Mouse (Mus musculus) megakaryocyte, embryonic 14.5 days (primary cell): ENCODE measurements around the gene Rassf5. TPM values are rescaled to one million over a fixed set of nuclear protein-coding genes. Genes with fewer than 3 reads are reported as not detected.

Experiments used
- H3K27me3 ChIP-seq: replicated peaks from 2 replicates; pipeline ENCODE3; 2012; ENCODE audit warnings: inconsistent platforms
- H3K36me3 ChIP-seq: replicated peaks from 2 replicates; pipeline ENCODE3; 2012; ENCODE audit warnings: low read length, inconsistent platforms, mixed read lengths
- H3K4me1 ChIP-seq: 2 replicates; pipeline ENCODE4 v1.6.1; 2012; ENCODE audit warnings: inconsistent platforms
- H3K4me3 ChIP-seq: replicated peaks from 2 replicates; pipeline ENCODE3; 2012; ENCODE audit warnings: moderate library complexity, mild to moderate bottlenecking, inconsistent platforms
- H3K9me3 ChIP-seq: 2 replicates; pipeline ENCODE4 v1.6.1; 2012; ENCODE audit warnings: inconsistent platforms
- FLI1 ChIP-seq: IDR thresholded peaks from 2 replicates; pipeline ENCODE4 v1.6.1; 2012; ENCODE audit warnings: low read length, inconsistent platforms, mixed read lengths
- GATA1 ChIP-seq: IDR thresholded peaks from 3 replicates; pipeline ENCODE4 v1.6.1; 2012; ENCODE audit warnings: mixed read lengths, low read length, inconsistent platforms, borderline replicate concordance
- polyA plus RNA-seq: library from polyadenylated mRNA; stranded (reverse); fragments of >175 nt; gene quantifications from 2 replicates; pipeline ENCODE4 v1.2.3, GENCODE M21; 2012; ENCODE audit warnings: low replicate concordance; ENCODE audit not compliant: insufficient read depth

The Rassf5 gene
- polyA plus RNA-seq, 1 experiment, result 3.0 TPM

DNA sequence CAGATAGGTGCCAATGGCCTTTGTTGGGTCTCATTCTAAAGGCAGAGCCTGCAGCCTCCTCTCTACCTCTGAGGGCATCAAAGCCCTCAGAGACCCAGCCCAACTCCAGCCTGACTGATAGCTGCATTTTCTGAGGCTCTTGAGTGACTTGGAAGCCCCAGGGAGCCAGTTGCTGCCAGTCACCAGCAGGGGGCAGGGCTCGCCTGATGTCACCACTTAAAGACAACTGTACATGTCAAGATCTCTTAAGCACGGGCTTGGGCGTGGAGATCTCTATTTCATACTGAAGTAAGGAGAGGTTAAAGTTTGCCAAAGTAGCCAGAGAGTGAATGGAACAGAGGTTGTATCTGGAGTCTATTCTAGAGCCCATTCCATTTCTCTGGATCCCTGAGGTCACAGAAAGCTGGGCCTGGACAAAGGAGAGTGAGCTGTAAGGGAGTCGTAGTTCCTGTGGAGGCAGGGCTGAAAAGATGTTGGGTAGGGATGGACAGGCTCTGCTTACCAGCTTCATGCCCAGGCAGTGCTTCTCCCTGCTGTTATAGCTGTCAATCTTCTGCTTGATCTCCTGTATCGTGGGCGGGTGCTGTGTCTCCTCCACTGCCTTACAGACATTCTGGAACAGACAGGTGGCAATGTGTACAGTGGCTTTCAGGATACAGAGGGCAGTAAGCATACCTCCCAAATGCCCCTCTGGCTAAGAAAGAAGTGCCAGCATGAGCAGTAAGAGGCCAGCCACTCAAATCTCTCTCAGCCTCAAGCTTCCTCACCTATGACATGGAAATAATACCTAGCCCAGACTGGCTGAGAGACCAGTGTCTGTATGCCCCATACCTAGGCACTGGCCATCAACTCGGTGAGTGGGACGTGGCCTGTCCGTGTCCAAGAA, 63.2 kb downstream of the Rassf5 start:
- Histone ChIP-seq H3K4me1 (peaks cover 68% of the 10 kb centered on the region), H3K4me3 (peak overlapping the region; percentile 21), H3K27me3 (no peaks in the 10 kb centered on the region), H3K36me3 (peaks cover 73% of the 10 kb centered on the region), H3K9me3 (no peaks in the 10 kb centered on the region)
- TF ChIP-seq GATA1, result no peak

DNA sequence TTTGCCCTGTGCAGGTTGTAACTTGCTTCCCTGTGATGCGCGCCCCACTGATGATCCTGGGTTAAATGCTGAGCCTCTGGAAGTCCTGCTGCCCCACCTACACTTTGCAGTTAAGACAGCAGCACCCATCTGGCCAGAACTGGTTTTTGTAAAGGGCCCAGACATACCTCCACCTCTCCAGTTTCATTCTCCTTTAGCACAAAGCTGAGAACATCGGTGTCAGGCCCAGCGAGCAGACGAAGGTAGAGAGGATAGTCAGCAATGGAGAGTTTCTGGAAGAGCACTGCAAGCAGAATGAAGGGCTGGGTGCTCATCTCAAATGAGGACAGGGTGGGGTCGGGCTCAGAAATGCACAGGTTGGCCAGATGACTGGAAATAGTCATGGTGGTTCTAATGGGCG, 64.7 kb downstream of the Rassf5 start:
- H3K36me3 ChIP-seq, result peaks cover 80% of the 10 kb centered on the region
- no peaks in the 10 kb centered on the region for H3K9me3 ChIP-seq
- no peak overlapping the region for H3K4me3 ChIP-seq
- TF ChIP-seq GATA1 (no peak), FLI1 (no peak)
- no peaks in the 10 kb centered on the region for H3K27me3 ChIP-seq
- peaks cover 53% of the 10 kb centered on the region for H3K4me1 ChIP-seq

DNA sequence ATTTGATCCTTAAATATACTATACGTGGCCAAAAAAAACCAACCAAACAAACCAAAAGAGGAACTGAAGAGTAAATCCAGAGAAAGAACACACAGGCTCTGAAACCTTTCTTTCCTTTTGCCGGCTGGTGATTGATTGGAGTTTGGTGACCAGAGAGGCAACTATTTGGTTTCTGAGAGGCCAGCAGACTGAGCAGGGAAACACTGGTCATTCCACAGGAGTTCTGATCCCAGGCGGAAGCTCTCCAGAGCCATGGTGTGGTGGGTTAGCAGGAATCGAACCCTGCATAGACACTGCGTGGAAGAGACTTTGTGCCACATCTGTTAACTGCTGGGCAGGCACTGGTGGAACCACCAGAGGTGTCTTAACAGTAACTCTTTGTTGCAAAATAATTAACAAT, 67.0 kb downstream of the Rassf5 start:
- Histone ChIP-seq H3K9me3 (no peaks in the 10 kb centered on the region), H3K4me1 (peaks cover 44% of the 10 kb centered on the region), H3K4me3 (no peak overlapping the region), H3K27me3 (no peaks in the 10 kb centered on the region), H3K36me3 (peaks cover 93% of the 10 kb centered on the region)
- TF ChIP-seq GATA1 (no peak), FLI1 (no peak)

DNA sequence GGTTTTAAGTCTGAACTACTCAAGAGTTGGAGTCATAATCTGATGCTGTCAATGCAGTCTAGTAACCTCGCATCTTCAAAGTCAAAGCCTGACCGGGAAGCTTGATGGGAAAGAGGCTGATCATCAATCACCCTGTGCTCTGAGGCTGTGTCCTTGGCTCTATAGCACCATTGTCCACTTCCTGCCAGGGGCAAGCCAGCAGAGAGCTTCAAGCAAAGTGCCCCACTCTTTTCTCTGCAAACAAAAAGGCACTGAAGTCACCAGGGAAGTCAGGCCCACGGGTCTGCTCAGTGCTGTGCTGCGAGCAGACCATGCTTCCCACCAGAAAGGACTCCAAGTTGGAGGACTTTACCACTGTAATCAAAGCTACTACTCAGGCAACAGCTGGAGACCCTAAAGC, 67.8 kb downstream of the Rassf5 start:
- no peaks in the 10 kb centered on the region for H3K9me3 ChIP-seq
- TF ChIP-seq GATA1 (no peak), FLI1 (no peak)
- no peak overlapping the region for H3K4me3 ChIP-seq
- H3K27me3 ChIP-seq, result no peaks in the 10 kb centered on the region
- peaks cover 44% of the 10 kb centered on the region for H3K4me1 ChIP-seq
- H3K36me3 ChIP-seq, result peaks cover 94% of the 10 kb centered on the region

DNA sequence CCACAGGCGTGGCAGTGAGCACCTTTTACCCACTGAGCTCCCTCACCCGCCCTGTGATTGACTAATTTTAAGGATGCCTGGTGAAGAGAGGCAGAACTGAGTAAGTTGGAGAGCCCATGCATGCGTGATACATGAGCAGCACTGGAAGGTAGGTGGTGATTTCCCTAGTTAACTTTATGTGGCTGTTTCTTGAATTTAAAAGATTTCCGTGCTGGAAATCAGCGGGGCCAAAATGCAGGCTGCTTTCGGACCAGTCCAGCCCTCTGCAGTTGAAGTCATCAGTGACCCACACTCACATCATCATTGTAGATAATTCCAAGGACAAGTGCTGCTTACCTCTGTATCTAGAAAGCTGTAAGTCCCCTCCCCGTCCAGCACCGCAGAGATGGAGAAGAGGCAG, 69.2 kb downstream of the Rassf5 start:
- no peak for TF ChIP-seq FLI1
- no peak for TF ChIP-seq GATA1
- Histone ChIP-seq H3K36me3 (peaks cover 94% of the 10 kb centered on the region), H3K4me3 (no peak overlapping the region), H3K9me3 (no peaks in the 10 kb centered on the region), H3K4me1 (peaks cover 30% of the 10 kb centered on the region), H3K27me3 (no peaks in the 10 kb centered on the region)

DNA sequence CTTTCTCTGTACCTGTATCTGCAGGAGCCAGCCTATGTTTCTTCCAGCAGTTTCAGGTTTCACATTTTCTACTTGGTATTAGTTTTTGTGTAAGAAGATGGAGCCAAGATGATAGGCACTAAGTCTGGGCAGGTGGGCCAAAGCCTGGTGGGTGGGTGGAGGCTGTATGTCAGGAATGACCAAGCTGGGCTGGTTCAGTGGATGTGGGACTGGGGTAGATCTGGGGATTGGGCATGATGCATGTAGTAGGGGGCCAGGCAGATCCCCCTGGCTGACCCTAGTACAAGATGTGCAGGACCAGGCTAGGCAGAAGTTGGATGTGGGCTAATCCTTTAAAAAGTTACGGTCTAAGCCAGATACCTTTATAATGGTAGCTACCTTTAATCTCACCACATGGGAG, 69.9 kb downstream of the Rassf5 start:
- TF ChIP-seq FLI1, result no peak
- no peak for TF ChIP-seq GATA1
- Histone ChIP-seq H3K9me3 (no peaks in the 10 kb centered on the region), H3K4me3 (no peak overlapping the region), H3K36me3 (peaks cover 94% of the 10 kb centered on the region), H3K27me3 (no peaks in the 10 kb centered on the region), H3K4me1 (peaks cover 24% of the 10 kb centered on the region)

DNA sequence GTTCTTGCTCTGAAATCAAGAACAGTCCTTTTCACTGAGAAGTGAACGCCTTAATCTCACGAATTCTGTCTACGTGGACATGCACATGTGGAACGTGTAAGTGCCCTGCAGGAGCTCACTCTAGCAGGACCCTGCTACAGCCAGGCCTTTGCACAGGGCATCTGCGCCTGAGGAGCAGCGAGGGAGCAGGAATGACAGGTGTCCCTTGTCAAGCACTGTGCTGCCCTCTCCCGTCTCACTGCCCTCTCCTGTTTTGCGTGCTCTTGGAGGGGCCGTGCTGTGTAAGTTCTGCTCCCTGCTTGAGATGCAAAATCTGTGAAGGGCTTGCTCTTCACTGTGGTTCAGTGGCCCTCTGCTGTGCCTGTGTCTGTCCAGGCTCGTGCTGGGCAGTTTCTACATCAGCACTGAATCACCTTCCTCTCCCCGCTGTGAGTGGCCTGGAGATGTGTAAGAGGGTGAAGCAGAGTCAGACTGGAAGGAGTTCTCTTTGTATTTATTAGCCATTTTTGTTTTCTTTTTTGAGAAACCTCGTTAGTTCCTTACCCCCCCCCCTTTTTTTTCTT, 70.7 kb downstream of the Rassf5 start:
- peaks cover 24% of the 10 kb centered on the region for H3K4me1 ChIP-seq
- H3K36me3 ChIP-seq, result peaks cover 94% of the 10 kb centered on the region
- TF ChIP-seq GATA1, result no peak
- no peak for TF ChIP-seq FLI1
- H3K4me3 ChIP-seq, result peak overlapping the region; percentile 73
- H3K9me3 ChIP-seq, result no peaks in the 10 kb centered on the region
- no peaks in the 10 kb centered on the region for H3K27me3 ChIP-seq

DNA sequence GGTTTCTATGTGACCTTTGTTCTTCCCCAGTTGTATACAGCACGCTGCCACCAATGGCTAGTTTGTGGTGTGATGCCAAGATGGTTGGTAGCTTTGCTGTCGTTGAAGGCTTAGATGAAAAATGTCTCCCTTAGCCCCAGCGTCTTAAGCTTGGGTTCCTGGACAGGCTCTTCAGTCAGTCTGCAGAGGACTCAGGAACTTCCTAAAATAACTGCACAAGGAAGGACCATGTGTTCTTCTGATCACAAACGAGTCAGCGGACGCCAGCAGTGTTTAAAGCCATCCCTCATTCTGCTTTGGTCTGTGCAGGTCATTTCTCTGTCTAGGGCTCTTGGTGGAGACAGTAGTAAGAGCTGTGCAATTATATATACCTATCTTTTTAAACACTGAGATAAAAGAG, 71.2 kb downstream of the Rassf5 start:
- peaks cover 97% of the 10 kb centered on the region for H3K36me3 ChIP-seq

DNA sequence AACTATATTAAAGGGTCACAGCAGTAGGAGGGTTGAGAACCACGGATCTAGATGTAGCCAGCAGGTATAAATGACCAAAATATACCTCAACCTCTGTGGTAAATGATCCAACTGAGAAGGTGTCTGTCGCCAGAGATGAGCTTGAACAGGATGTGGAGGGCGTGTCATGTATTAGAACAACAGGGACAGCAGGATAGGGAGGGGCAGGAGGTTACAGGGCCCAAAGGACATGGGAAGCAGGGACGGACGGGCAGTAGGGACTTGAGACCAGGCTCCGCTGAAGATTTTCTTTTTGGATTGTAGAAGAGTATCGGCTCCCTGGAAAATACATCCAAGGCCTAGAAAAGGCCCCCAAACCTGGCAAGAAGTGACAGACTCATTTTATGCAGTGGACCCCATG, 72.1 kb downstream of the Rassf5 start:
- Histone ChIP-seq H3K4me3 (no peak overlapping the region), H3K4me1 (peaks cover 30% of the 10 kb centered on the region), H3K27me3 (no peaks in the 10 kb centered on the region), H3K36me3 (peaks cover 98% of the 10 kb centered on the region), H3K9me3 (no peaks in the 10 kb centered on the region)
- no peak for TF ChIP-seq FLI1
- no peak for TF ChIP-seq GATA1

More for the DNA sequence above, 71.2 kb downstream of the Rassf5 start:
- Histone ChIP-seq H3K4me3 (no peak overlapping the region), H3K27me3 (no peaks in the 10 kb centered on the region), H3K9me3 (no peaks in the 10 kb centered on the region), H3K4me1 (peaks cover 25% of the 10 kb centered on the region)
- TF ChIP-seq FLI1 (no peak), GATA1 (no peak)

DNA sequence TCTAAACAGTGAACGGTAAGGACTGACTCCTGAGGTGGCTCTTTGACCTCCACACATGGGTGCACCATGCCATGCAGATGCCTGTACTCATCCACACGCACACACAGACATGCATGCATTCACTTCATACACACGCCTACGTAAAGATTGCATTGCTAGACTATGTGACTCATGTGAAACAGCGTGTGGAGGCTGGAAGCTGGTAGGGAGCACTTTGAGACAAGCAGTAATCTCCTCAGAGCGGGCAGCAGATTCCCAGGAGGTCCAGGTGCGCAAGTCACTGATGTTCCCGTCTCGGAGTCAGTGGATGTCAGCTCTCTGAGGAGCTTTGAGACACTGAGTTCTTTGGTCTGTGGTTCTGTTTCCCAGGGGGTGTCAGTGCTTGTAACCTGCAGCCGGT, 77.4 kb downstream of the Rassf5 start:
- H3K27me3 ChIP-seq, result no peaks in the 10 kb centered on the region
- H3K4me1 ChIP-seq, result peaks cover 29% of the 10 kb centered on the region
- peaks cover 99% of the 10 kb centered on the region for H3K36me3 ChIP-seq
- no peaks in the 10 kb centered on the region for H3K9me3 ChIP-seq
- TF ChIP-seq GATA1, result no peak
- no peak overlapping the region for H3K4me3 ChIP-seq

DNA sequence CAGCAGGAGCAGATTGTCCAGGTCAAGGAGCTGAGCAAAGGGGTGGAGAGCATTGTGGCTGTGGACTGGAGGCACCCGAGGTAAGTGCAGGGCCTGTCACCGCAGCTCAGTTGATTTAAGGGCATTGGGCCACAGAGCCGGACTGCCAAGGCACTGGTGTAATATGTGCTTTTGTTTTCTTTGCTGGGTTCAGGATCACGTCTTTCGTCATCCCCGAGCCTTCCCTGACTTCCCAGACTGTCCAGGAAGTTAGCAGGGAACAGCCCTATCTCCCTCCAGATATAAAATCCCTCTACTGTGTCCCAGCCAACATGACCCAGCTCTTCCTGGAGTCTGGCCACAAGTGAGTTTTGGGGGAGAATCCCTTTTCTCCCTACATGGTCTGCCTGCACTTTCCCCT, 80.6 kb downstream of the Rassf5 start:
- Histone ChIP-seq H3K36me3 (peaks cover 92% of the 10 kb centered on the region), H3K27me3 (no peaks in the 10 kb centered on the region), H3K9me3 (no peaks in the 10 kb centered on the region), H3K4me1 (peaks cover 42% of the 10 kb centered on the region), H3K4me3 (peak overlapping the region; percentile 7)
- TF ChIP-seq FLI1, result no peak
- no peak for TF ChIP-seq GATA1
